Mouse (Mus musculus): ENCODE results near the gene Clspn.
A peak's percentile ranks its signal among the peaks of the same experiment; 100 is the strongest.

Gene Clspn

DNA sequence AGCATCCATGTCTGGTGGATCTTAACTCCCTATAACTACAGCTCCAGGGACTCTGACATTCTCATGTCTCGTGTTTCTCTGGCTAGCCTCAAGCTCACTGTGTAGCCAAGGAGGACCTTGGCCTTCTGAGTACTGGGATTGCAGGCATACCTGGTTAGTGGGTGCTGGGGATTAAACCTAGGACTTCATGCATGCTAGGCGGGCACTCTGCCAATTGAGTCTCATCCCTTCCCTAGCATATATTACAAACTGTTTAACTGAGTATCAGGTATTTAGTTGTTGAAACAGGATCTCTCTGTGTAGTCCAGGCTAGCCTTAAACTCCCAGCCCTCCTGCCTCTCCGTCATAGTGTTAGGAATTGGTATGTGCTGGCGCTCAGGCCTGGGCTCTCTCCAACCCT lies 10.5 kb downstream of the Clspn start:
- DNase-seq = no peak

DNA sequence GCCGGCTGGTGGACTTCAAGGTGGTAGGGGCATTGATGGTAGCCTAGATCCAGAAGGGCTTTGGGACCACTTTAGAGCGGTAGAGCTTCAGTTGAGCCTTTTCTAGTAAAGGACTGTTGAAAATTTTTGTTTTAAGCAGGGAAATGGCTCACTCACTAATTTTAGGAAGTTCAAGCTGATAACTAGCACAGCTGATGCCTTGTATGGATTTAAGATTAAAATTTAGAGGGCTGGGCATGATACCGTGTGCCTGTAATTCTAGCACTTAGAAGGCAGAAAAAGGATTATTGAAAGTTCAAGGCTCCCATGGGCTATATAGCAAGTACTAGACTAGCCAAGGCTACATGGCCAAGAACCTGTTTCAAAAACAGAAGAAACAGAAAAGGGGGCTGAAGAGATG lies 13.0 kb downstream of the Clspn start:
- no peak for DNase-seq

DNA sequence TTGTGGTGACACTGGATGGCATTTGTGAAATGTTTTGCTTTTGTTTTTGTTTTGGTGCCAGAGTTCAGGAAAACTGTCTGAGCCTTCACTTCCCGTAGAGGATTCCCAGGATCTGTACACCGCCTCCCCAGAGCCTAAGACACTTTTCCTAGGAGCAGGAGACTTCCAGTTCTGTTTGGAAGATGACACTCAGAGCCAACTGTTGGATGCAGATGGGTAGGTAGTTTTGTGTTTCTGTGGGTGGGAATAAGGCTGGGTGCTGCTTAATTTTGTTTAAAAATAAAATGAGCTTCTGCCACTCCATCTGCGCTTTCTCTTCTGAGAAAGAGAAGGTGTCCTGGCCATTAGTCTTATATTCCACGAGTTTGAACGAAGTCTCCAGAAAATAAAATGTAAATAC lies 19.5 kb downstream of the Clspn start:
- no peak for DNase-seq

DNA sequence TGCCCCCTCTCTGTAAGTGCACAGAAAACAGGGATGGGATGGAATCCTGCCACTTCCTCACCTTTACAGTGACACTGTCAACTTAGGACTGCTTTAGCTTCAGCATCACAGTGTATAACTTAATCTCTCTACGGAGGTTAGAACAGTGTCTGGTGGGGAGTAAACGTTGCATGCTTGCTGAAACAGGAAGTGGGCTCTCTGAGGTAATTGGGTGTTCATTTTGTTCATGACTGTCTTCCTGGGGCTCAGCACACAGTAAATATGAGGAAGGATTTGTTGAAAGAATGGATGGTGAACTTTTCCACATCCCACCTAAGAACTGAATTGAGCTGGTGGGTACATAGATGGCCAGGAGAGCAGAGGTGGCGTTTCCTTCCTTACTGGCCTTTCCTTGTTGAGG lies 21.2 kb downstream of the Clspn start:
- DNase-seq = no peak

DNA sequence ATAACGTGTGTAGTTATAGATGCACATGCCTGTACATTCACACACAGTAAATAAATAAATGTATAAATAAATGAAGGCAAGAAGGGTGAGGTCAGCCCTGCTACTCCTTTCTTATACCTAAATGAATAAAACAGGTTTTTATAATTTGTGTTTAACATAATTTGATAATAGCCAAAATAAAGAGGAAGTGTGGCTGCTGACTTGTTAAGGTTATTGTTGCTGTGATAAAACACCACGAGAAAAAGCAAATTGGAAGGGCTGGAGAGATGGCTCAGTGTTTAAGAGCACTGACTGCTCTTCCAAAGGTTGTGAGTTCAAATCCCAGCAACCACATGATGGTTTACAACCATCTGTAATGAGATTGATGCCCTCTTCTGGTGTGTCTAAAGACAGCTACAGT lies 22.3 kb downstream of the Clspn start:
- DNase-seq = no peak

DNA sequence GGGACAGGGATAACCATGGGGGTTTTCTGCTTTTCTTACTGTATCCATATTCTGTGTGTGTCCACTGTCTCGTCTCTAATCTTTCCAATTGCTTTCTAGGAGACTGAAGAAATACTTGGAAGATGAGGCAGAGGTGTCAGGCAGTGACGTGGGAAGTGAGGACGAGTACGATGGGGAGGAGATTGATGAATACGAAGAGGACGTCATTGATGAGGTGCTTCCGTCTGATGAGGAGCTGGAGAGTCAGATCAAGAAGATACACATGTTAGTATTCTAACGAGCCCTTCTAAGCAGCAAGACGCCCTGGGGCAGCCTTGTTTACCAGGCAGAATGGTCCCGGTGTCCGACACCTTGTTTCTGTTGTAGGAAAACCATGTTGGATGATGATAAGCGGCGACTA lies 29.0 kb downstream of the Clspn start:
- no peak for DNase-seq

DNA sequence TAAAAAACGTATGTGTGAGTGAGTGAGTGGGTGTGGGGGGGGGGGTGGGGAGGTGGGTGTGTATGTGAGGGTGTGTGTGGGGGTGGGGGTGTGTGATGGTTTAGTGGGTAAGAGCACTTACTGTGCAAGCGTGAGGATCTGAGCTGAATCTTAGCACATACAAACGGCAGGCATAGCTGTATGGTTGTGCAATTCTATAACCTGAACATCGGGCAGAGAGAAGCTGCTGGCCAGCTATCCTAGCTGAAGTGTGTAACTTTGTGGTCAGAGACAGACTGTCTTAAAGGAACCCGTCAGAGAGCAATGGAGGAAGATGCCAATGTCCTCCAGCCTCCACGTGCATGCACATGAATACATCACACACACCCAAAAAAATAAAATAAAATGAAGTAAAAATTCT lies 35.3 kb downstream of the Clspn start:
- DNase-seq = no peak

DNA sequence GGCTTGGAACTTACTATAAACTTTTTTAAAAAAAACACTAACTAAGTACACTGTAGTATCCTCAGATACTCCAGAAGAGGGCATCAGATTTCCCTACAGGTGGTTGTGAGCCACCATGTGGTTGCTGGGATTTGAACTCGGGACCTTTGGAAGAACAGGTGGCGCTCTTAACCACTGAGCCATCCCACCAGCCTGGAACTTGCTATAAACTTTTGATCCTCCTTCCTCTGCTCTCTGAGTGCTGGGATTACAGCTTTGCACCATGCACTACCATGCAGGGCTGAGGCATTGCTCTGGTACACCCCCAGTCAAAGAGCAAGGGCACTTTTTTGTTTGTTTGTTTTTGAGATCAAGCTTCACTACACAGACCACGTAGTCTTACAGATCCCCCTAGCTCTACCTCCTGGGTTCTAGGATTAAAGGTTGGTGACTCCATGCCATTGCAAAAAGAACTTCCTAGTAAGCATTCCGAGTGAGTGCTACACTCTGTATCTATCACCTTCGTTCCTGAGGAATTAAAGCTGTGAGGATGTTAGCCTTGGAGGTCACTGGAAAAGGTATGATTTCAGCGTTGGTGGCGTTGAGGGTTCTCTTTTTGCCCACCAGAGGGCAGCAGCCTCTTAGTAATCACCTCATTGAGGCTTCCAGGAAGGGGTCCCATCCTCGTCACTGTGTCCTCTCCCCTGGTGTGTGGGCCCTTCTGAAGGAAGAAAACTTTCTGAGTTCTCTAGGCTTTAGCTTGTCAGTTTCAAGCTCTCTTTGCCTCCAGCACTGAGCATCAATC lies 43.4 kb downstream of the Clspn start:
- DNase-seq = no peak

DNA sequence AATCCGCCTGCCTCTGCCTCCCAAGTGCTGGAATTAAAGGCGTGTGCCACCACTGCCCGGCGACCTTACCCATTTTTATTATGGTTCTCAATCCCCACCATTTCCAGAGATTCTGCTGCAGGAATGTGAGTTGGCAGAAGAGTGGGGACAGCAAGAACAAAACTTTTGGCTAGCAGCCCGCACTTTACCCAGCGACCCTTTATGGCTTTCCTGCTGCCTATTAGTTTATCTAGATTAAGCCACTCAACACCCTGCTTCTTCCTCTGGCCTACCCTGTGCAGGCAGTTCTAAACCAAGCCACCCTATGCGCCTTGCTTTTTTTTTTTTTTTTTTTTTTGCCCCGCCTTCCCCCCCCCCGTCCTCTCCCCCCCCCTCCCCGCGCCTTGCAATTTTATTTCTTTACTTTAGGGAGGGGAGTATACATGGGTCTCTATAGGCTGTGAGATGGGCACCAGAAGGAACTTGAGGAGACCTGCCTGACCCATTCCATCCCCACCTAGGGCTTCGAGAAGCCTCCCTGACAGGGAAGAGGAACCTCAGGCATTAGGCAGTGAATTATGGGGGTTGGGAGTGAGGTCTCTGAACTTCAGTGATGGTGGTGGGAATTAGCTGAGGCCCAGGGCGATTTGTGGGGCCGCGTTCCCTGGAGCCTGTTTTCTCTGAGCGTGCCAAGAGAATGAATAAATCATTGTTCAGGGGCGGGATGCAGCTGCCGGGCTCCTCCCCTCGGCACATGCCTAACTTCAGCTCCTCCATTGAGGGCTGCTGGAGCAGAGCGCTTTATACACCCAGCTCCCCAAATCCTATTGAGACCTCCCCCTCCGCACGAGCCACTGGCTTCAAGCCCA lies 45.1 kb downstream of the Clspn start:
- DNase-seq = no peak

DNA sequence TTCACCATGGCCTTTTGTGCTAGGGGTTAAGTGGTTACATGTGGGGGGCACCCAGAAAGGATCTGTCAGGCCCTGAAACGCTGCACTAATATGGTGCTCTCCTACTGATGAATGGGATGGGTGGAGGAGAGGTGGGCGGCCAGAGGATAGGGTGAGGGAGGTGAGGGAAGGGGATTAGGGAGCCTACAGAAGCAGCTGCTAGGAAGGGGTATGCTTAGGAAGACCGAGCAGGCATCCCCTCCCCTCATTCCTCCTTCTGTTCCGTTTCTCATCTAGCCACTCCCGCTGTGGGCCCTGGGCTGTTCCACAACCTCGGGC lies 45.7 kb downstream of the Clspn start:
- no peak for DNase-seq

DNA sequence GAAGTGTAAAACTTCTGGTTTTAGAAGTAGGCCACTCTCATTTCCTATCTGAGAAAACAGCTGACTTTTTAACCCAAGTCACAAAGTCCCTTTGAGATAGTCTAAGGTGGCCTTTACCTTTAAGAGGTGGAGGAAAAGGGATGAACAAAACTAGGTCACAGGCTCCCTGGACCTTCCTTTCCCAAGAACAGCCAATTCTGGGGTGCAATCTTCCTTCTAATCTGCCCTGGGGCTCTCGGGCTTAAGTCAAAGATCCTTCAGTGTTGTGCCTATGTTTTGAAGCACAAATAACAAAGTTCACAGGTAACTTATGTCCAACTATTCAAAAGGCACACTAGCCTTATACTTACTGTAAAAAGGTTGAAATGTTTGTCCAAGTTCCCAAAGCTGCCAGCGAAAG lies 47.4 kb downstream of the Clspn start:
- no peak for DNase-seq

DNA sequence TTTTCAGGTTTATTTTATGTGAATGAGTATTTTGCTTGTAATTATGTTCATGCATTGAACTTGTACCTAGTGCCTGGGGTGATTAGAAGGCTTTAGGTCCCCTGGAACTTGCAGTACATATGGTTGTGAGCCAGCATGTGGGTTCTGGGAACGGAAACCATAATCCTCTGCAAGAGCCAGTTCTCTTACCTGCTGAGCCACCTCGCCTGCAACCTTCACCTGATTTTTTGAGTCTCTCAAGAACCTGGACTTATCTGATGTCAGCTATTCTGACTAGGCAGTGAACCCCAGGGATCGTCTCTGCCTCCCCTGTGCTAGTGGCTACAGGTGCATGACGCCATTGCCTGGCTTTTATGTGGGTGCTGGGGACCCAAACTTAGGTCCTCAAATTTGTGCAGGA lies 49.0 kb downstream of the Clspn start:
- DNase-seq = no peak

DNA sequence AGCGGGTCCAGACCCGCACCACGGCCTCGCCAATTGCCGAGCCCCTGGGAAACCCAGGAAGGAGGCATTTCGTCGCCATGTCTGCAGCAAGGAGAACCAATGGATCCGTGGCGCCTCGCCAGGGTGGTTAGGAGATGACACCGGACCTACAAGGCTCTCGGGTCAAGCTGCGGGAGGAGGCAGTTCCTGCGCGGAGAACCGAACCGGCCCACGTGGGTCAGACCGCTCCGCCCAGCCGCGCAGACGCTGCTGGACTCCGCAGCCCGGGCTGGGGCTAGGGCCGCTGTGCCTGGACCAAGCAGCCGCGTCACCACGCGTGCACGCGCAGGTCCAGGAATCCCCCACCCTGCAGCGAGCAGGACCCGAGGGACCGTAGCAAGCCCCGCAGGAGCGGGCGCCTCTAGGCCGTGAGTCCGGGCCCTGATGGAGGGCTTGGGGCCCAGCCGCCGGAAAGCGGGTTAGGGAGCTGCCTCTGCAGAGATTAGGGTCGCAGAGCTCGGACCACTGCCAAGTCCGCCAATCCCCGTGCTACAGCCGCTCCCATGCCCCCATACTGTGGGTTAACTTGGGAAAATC lies 53.0 kb downstream of the Clspn start, which contains the start of gene 5730409E04Rik:
TSS of gene 5730409E04Rik (plus strand) at position 213 of the 576 bp plus-strand sequence.
- DNase-seq = peak; percentile 99

DNA sequence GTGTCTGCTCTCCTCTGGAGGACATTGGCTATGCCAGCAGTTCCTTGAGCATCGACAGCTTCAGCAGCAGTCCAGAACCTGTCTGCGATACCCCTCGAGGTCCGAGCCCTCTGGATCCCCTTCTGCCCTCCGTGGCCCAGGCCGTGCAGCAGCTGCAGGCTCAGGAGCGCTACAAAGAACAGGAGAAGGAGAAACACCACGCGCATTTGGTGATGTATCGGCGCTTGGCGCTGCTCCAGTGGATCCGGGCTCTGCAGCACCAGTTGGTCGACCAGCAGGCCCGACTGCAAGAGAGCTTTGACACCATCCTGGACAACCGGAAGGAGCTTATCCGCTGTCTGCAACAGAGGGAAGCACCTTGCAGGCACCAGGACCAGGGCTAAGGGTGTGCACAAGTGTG lies 55.3 kb downstream of the Clspn start:
- no peak for DNase-seq

DNA sequence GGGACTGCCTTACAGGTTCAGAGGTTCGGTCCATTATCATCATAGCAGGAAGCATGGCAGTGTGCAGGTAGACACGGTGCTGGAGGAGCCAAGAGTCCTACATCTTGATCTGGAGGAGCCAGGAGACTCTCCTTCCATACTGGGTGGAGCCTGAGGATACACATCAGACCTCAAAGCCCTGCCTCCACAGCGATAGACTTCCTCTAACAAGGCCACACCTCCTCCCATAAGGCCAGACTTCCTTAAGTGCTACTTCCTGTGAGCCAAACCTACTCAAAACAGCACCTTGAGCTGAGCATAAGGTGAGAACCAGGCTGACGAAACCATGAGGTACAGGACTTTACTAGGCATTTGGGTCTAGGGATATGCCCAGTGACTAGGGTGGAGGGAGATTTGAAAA lies 59.6 kb downstream of the Clspn start:
- no peak for DNase-seq

DNA sequence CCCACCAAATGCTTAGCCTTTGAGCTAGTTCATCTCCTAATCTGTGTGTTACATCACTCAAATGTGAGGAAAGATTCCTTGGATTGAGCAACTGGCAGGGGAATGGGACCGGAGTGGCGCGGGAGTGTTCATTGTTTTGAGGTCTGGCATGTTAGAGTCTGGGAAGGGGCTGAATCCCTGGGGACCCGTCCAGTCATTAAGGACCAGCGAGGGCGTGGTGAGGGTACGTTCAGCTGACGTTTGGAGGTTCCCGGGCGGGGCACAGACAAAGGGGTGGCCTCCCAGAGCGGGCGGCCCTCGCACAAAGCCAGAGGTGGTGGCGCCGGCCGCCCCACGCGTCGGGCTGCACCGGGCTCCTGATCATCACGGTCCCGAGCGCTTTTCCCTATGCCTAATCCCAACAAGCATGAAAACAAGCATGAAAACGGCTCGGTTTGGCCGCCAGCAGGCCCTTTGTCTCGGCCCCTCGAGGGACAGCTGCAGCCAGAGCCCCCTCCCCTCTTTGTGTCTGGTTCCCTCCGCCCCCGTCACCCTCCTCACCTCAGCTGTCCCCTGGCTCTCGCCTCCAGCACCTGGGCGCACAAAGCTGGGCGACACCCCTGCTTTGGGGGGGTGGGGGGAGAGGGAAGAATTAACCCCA lies 63.1 kb downstream of the Clspn start:
- DNase-seq = no peak

DNA sequence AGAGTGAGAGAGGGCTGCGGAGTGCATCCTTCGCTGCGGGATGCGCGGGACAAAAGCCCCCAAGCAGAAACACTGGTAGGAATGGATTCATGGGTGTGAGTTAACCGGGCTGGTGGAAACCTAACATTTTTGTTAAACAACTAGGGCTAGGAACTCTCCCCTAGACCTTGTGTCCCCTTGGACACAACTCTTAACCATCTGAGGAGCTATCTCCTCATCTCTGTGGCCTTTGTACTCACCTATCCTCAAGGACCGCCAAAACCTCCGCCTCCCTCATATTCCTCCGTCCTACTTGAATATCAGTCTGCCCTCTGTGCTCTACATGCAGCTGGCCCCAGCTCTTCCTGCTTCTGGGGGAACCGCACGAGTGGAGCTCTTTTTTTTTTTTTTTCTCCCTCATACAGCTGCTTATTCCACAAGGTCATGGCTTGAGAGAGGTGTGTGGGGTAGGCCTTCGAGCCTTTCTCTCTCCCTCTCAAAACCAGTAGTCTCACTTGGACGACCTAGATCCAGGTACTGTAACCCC lies 63.7 kb downstream of the Clspn start:
- DNase-seq = no peak

DNA sequence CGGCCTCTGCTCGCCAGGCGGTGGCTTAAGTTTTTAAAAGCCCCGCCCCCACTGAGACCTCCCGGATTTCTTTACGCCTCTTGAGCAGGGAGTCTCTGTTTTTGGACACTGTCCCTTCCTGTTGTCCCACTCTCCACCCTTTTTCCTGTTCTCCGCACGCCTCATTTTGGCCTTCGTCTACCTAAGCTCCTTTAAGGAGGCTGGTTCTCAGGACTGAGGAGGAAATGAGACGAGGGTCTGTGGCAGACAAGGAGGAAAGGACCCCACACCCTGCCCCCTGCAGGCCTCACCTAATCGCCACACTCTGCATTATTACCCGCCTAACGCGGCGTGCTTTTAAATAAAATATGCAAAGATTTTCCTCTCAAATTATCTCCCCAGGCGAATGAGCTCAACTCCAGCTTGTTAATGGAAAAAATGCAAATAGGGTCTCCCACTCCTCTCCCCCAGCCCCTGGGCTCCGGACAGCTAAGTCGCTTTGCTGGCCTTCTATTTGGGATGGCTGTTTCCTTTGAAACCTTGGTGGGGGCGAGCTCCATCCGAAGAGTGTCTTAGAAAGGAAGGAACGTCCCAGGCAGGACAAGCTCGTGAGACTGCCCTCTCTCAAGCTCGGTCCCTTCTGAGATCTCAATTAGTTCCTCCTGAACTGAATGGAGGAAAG lies 70.4 kb downstream of the Clspn start:
- peak; percentile 89 for DNase-seq

DNA sequence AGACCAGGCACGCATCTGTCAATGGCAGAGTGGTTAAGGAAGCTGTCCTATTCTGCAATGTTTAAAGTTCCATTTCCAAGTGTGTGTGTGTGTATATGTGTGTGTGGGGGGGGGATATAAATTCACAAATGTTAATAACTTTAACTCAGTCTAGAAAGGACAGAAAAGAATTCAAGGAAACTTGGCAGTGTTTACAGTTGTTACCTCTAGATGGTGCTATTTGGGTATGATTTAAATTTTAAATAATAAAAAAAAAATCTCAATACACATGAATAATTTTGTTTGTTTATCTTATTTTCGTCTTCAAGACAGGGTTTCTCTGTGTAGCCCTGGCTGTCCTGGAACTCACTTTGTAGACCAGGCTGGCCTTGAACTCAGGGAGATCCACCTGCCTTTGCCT lies 75.2 kb downstream of the Clspn start:
- DNase-seq = no peak

DNA sequence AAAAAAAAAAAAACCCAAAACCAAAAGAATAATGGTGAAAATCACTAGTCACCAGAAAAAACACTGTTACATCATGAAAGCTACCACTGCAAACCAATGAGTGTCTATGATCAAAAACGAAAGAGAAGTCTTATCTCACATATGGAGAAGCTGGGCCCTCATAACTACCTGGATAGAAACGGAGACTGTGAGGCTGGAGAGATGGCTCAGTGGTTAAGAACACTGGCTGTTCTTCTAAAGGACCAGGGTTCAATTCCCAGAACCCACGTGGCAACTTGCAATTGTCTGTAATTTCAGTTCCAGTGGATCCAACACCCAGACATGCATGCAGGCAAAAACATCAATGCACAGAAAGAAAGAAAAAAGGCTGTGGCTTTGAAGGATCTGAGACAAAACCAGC lies 75.9 kb downstream of the Clspn start:
- DNase-seq = no peak

DNA sequence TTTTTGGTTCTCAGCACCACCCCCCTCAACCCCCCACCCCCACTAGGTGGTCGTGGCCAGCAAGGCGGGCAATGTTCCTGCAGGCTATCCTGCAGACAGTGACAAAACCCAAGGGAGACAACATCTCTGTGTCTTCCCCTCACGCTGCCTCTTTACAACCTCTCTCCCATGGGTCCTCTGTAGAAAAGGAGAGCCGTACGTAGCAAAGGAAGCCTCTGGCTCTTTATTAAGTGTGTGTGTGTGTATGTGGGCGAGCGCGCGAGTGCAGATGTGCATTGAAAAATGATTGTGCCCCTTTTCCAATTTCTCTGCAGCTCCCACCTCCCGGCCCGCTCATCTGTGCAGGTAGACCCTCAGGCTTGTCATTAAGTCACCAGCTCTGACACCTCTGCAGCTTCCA lies 79.6 kb downstream of the Clspn start:
- DNase-seq = no peak

DNA sequence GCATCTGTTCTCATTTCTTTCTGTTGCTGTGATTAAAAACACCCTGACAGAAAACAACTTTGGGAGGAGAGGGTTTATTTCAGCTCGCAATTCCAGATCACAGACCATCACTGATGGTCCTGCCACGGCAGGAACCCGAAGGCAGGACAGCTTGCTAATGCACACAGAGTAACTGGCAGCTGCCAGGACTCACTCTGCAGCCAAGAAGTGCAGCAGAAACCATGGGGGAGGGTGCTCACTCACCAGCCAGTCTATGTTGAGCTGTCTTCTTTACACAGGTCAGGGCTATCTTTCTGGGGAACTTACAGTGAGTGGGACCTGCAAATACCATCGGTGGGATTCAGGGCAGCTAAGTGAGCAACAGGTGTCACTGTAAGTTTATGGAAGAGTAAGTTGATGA lies 80.7 kb downstream of the Clspn start:
- no peak for DNase-seq

DNA sequence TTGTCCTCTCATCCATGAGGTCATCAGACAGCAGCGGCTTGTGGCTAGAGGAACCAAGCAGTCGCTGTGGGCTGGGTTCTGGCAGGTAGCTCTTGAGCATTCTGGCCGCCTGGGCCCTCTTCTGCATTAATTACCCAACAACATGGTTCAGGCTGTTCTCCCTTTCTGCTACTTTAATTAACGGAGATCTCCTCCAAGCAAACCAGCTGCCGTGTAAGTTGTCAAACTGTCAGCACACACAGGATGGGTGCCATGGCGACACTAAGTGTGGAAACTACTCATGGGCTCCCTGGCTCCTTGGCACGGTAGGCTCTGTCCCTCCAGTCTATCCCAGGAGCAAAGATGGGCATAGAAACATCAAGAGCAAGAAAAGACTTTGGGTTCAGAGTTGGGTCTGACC lies 82.6 kb downstream of the Clspn start:
- DNase-seq = no peak
